Mouse (Mus musculus): ENCODE data around the gene Birc6. TPM values are rescaled to one million over a fixed set of nuclear protein-coding genes. Genes with fewer than 3 reads are reported as not detected.

Gene Birc6
- polyA plus RNA-seq, 1 experiment from 2014 or later, result 90.9 TPM

Other genes with a start within 250 kb of the Birc6 start
- 63.9 and 66.3 TPM in 2 replicates for gene Memo1, start 232.8 kb upstream of the Birc6 start, polyA plus RNA-seq (2015; fragmentation: Nextera tagmentation; extraction: Ambion mirVana)
- 180 and 189 TPM in 2 replicates for gene Dpy30, start 204.4 kb upstream of the Birc6 start, polyA plus RNA-seq (2015; fragmentation: Nextera tagmentation; extraction: Ambion mirVana)
- 26.0 and 28.3 TPM in 2 replicates for gene Spast, start 189.3 kb upstream of the Birc6 start, polyA plus RNA-seq (2015; fragmentation: Nextera tagmentation; extraction: Ambion mirVana)
- gene Slc30a6, start 132.7 kb upstream of the Birc6 start, polyA plus RNA-seq (2015; fragmentation: Nextera tagmentation; extraction: Ambion mirVana), result 31.4 and 33.2 TPM in 2 replicates
- gene Nlrc4, start 69.2 kb upstream of the Birc6 start, polyA plus RNA-seq (2015; fragmentation: Nextera tagmentation; extraction: Ambion mirVana), result 0.25 and 0.27 TPM in 2 replicates
- 50.4 and 62.0 TPM in 2 replicates for gene Yipf4, start 38.8 kb upstream of the Birc6 start, polyA plus RNA-seq (2015; fragmentation: Nextera tagmentation; extraction: Ambion mirVana)
- gene Ttc27, start 189.4 kb downstream of the Birc6 start, polyA plus RNA-seq (2015; fragmentation: Nextera tagmentation; extraction: Ambion mirVana), result 17.9 and 18.8 TPM in 2 replicates